Mouse (Mus musculus) MEL (cell line): Measurements from ENCODE around the gene Kl. TPM values are rescaled to one million over a fixed set of nuclear protein-coding genes. Genes with fewer than 3 reads are reported as not detected.

ENCODE experiments used
- DNase-seq: peaks from one replicate; pipeline ENCODE4 v3.0.0; 2011; ENCODE audit warnings: low read depth, low spot score
- H3K27ac ChIP-seq: 2 replicates; pipeline ENCODE4 v1.5.1; 2012; ENCODE audit warnings: low read depth, mild to moderate bottlenecking, control low read depth, low read length, moderate library complexity; ENCODE audit not compliant: control insufficient read depth
- H3K27me3 ChIP-seq, 2 experiments: fragments of 150-350 bp in 1 of 2; sonication (generic) in 1 of 2; 2 replicates each; pipeline ENCODE4 v1.6.1; 2012; ENCODE audit warnings: low read length in 2 of 2, mild to moderate bottlenecking in 2 of 2, improper control_type of control experiment in 1 of 2, moderate library complexity in 1 of 2; ENCODE audit not compliant: insufficient read depth in 2 of 2, control insufficient read depth in 1 of 2
- H3K36me3 ChIP-seq, 2 experiments: 2 replicates each; pipeline ENCODE4 v1.6.1; 2012 to 2014; ENCODE audit warnings: low read length in 2 of 2, improper control_type of control experiment in 1 of 2, inconsistent platforms in 1 of 2, mild to moderate bottlenecking in 1 of 2; ENCODE audit not compliant: insufficient read depth in 2 of 2, control insufficient read depth in 1 of 2
- H3K4me1 ChIP-seq, 2 experiments: fragments of 150-350 bp in 1 of 2; sonication (generic) in 1 of 2; 2 replicates each; pipeline ENCODE4 v1.6.1; 2012; ENCODE audit warnings: low read length in 2 of 2, improper control_type of control experiment in 1 of 2, mild to moderate bottlenecking in 1 of 2; ENCODE audit not compliant: insufficient read depth in 2 of 2, control insufficient read depth in 1 of 2
- H3K4me3 ChIP-seq, 2 experiments: fragments of 150-350 bp in 1 of 2; sonication (generic) in 1 of 2; 2 replicates each; pipeline ENCODE4 v1.5.1; 2012; ENCODE audit warnings: low read depth in 2 of 2, low read length in 2 of 2, mild to moderate bottlenecking in 2 of 2, moderate library complexity in 2 of 2, control low read depth in 1 of 2, improper control_type of control experiment in 1 of 2; ENCODE audit not compliant: control insufficient read depth in 1 of 2, insufficient read depth in 1 of 2
- H3K79me2 ChIP-seq: 2 replicates; pipeline ENCODE4 v1.6.1; 2012; ENCODE audit warnings: mild to moderate bottlenecking, low read length, moderate library complexity; ENCODE audit not compliant: control insufficient read depth, poor library complexity, insufficient read depth
- H3K9ac ChIP-seq: 2 replicates; pipeline ENCODE4 v1.6.1; 2012; ENCODE audit warnings: low read depth, mild to moderate bottlenecking, control low read depth, low read length, moderate library complexity; ENCODE audit not compliant: control insufficient read depth, poor library complexity, severe bottlenecking
- H3K9me3 ChIP-seq: fragments of 150-350 bp; sonication (generic); replicated peaks from 2 replicates; pipeline ENCODE4 v1.6.1; 2012; ENCODE audit warnings: mild to moderate bottlenecking, low read length, improper control_type of control experiment, moderate library complexity; ENCODE audit not compliant: insufficient read depth
- BHLHE40 ChIP-seq: IDR thresholded peaks from 2 replicates; pipeline ENCODE4 v1.6.1; 2012; ENCODE audit warnings: low read depth, mild to moderate bottlenecking, inconsistent platforms, low read length, improper control_type of control experiment, borderline replicate concordance
- CHD1 ChIP-seq: IDR thresholded peaks from 2 replicates; pipeline ENCODE4 v1.6.1; 2012; ENCODE audit warnings: low read depth, mild to moderate bottlenecking, inconsistent platforms, low read length, improper control_type of control experiment
- CTCF ChIP-seq, 3 experiments: IDR thresholded peaks in 2 of 3; conservative IDR thresholded peaks in 1 of 3; 2 replicates each; pipeline ENCODE4 v1.5.1; 2011 to 2012; ENCODE audit warnings: low read length in 3 of 3, low read depth in 2 of 3, mild to moderate bottlenecking in 2 of 3, improper control_type of control experiment in 1 of 3, inconsistent platforms in 1 of 3, mixed read lengths in 1 of 3, moderate library complexity in 1 of 3; ENCODE audit not compliant: control insufficient read depth in 1 of 3, insufficient read depth in 1 of 3, poor library complexity in 1 of 3, severe bottlenecking in 1 of 3
- E2F4 ChIP-seq: IDR thresholded peaks from 2 replicates; pipeline ENCODE4 v1.6.1; 2011; ENCODE audit warnings: low read depth, low read length, improper control_type of control experiment, borderline replicate concordance
- ELF1 ChIP-seq: IDR thresholded peaks from 2 replicates; pipeline ENCODE4 v1.6.1; 2014; ENCODE audit warnings: low read depth, mild to moderate bottlenecking, inconsistent platforms, low read length, improper control_type of control experiment, moderate library complexity
- ETS1 ChIP-seq: IDR thresholded peaks from 2 replicates; pipeline ENCODE4 v1.6.1; 2012; ENCODE audit warnings: low read depth, mild to moderate bottlenecking, inconsistent platforms, low read length, improper control_type of control experiment, moderate library complexity
- GABPA ChIP-seq: IDR thresholded peaks from 2 replicates; pipeline ENCODE4 v1.6.1; 2012; ENCODE audit warnings: low read depth, mild to moderate bottlenecking, inconsistent platforms, low read length, improper control_type of control experiment, moderate library complexity
- GATA1 ChIP-seq: IDR thresholded peaks from 2 replicates; pipeline ENCODE4 v1.6.1; 2011; ENCODE audit warnings: low read depth, low read length, improper control_type of control experiment
- HCFC1 ChIP-seq: IDR thresholded peaks from 2 replicates; pipeline ENCODE4 v1.6.1; 2012; ENCODE audit warnings: low read depth, mild to moderate bottlenecking, inconsistent platforms, low read length, improper control_type of control experiment, moderate library complexity
- JUND ChIP-seq: IDR thresholded peaks from 2 replicates; pipeline ENCODE4 v1.6.1; 2011; ENCODE audit warnings: low read depth, mild to moderate bottlenecking, improper control_type of control experiment, low read length
- KAT2A ChIP-seq: conservative IDR thresholded peaks from 2 replicates; pipeline ENCODE4 v1.6.1; 2012; ENCODE audit warnings: low read depth, low read length, improper control_type of control experiment, inconsistent platforms
- MEF2A ChIP-seq: IDR thresholded peaks from 2 replicates; pipeline ENCODE4 v1.6.1; 2014; ENCODE audit warnings: low read depth, mild to moderate bottlenecking, inconsistent platforms, low read length, improper control_type of control experiment; ENCODE audit not compliant: poor library complexity, insufficient replicate concordance, severe bottlenecking; ENCODE audit errors: extremely low read depth
- MYB ChIP-seq: IDR thresholded peaks from 2 replicates; pipeline ENCODE4 v1.6.1; 2011; ENCODE audit warnings: mild to moderate bottlenecking, low read depth, low read length, improper control_type of control experiment
- MYC ChIP-seq: IDR thresholded peaks from 2 replicates; pipeline ENCODE4 v1.6.1; 2011; ENCODE audit warnings: low read depth, mild to moderate bottlenecking, low read length, improper control_type of control experiment, moderate library complexity
- NELFE ChIP-seq: IDR thresholded peaks from 2 replicates; pipeline ENCODE4 v1.6.1; 2011; ENCODE audit warnings: low read depth, low read length, improper control_type of control experiment
- NRF1 ChIP-seq: IDR thresholded peaks from 2 replicates; pipeline ENCODE4 v1.6.1; 2014; ENCODE audit warnings: low read depth, mild to moderate bottlenecking, inconsistent platforms, low read length, improper control_type of control experiment, moderate library complexity; ENCODE audit not compliant: poor library complexity, insufficient read depth, severe bottlenecking
- POLR2A ChIP-seq, 2 experiments: IDR thresholded peaks; 2 replicates each; pipeline ENCODE4 v1.6.1; 2011 to 2012; ENCODE audit warnings: low read length in 2 of 2, mild to moderate bottlenecking in 2 of 2, control low read depth in 1 of 2, improper control_type of control experiment in 1 of 2, low read depth in 1 of 2, moderate library complexity in 1 of 2; ENCODE audit not compliant: control insufficient read depth in 1 of 2, insufficient read depth in 1 of 2, poor library complexity in 1 of 2
- RAD21 ChIP-seq: IDR thresholded peaks from 2 replicates; pipeline ENCODE4 v1.6.1; 2011; ENCODE audit warnings: mild to moderate bottlenecking, low read depth, low read length, improper control_type of control experiment
- SIN3A ChIP-seq: IDR thresholded peaks from 2 replicates; pipeline ENCODE4 v1.6.1; 2012; ENCODE audit warnings: low read length, improper control_type of control experiment, inconsistent platforms
- SMC3 ChIP-seq: IDR thresholded peaks from 2 replicates; pipeline ENCODE4 v1.6.1; 2011; ENCODE audit warnings: low read depth, low read length, improper control_type of control experiment
- TAL1 ChIP-seq: IDR thresholded peaks from 2 replicates; pipeline ENCODE4 v1.6.1; 2012; ENCODE audit warnings: mild to moderate bottlenecking, inconsistent platforms, low read length, moderate library complexity, mixed read lengths
- polyA plus RNA-seq, 2 experiments: library from polyadenylated mRNA; stranded (reverse) in 1 of 2; unstranded in 1 of 2; fragments of >175 nt in 1 of 2; fragments of >200 nt in 1 of 2; gene quantifications; 2 replicates each; pipeline versions ENCODE4 v1.2.1 to v1.2.4; 2012; ENCODE audit warnings: low replicate concordance in 2 of 2, low read depth in 1 of 2; ENCODE audit not compliant: insufficient read length in 2 of 2, insufficient read depth in 1 of 2, missing spikeins in 1 of 2
- total RNA-seq: library from RNA; depleted of rRNA; stranded (reverse); fragments of 300-350 nt; gene quantifications from 2 replicates; pipeline ENCODE4 v1.2.3, GENCODE M21; 2012

Gene Kl
- total and polyA plus RNA-seq, 3 experiments, result not detected

DNA sequence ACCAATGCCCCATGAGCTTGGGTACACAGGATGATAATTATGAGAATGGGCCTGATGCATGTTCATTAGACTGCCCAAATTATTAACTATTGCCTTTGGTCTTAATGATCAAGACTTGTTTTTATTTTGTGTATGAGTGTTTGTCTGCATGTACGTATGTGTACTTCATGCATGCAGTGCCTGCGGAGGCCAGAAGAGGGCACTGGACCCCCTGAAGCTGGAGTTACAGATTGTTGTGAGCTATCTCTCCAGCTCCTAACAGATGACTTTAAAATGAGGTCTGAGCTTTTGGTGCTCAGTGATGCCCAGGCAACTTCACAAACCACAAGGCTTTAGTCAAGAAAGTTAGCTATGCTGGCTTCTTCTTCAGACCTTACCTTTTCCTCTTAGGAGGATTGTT lies 6.8 kb upstream of the Kl start:
- H3K27ac ChIP-seq, result no peak overlapping the region
- H3K9ac ChIP-seq, result no peak overlapping the region
- TF ChIP-seq GABPA, result no peak
- no peak for TF ChIP-seq HCFC1
- no peak for TF ChIP-seq CHD1
- TF ChIP-seq MYB, result no peak
- TF ChIP-seq NELFE, result no peak
- TF ChIP-seq MEF2A, result no peak
- no peak for TF ChIP-seq POLR2A (IDR thresholded peaks at IDR 0.05; ENCODE audit: control insufficient read depth in 1 of 2, insufficient read depth in 1 of 2, low read depth in 1 of 2, low read length in 2 of 2, poor library complexity in 1 of 2)
- TF ChIP-seq MYC, result no peak
- TF ChIP-seq NRF1, result no peak
- peak; percentile 21; the same call in 1 of the 2 replicates for TF ChIP-seq SMC3
- TF ChIP-seq ETS1, result no peak
- TF ChIP-seq KAT2A, result no peak
- no peak for TF ChIP-seq SIN3A
- TF ChIP-seq CTCF (IDR thresholded peaks at IDR 0.05 in 2 of 3, conservative IDR thresholded peaks at IDR 0.05 in 1 of 3; ENCODE audit: control insufficient read depth in 1 of 3, insufficient read depth in 1 of 3, low read depth in 2 of 3, low read length in 3 of 3, poor library complexity in 1 of 3, severe bottlenecking in 1 of 3), result peak; percentile 29 to 44 (median 31); a peak in 5 of 6 replicates
- peak; percentile 14 for TF ChIP-seq RAD21
- no peaks in the 10 kb centered on the region for H3K4me1 ChIP-seq
- no peaks in the 10 kb centered on the region for H3K27me3 ChIP-seq
- H3K4me3 ChIP-seq, result no peak overlapping the region
- no peaks in the 10 kb centered on the region for H3K79me2 ChIP-seq
- H3K9me3 ChIP-seq, result no peaks in the 10 kb centered on the region
- no peaks in the 10 kb centered on the region for H3K36me3 ChIP-seq
- peak; percentile 14 for DNase-seq

DNA sequence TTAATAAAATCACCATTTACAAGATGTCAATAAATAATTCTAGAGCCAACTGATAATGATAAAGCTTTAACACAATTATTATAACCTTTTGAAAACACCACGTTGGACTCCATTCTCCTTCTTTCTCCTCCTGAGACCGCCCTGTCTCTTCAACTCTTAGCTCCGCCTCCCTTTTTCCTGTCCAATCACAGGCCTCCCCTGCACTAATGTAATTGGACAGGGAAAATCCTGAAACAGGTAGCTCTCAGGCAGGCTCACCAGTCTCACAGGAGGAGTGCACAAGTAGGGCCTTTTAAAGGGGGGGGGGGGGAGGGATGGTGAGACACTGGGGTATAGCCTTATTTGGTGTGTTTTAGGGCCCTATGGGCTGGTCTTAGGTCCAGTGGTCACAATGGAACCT lies 3.3 kb upstream of the Kl start:
- DNase-seq, result no peak
- no peak for TF ChIP-seq ETS1
- TF ChIP-seq BHLHE40, result no peak
- TF ChIP-seq E2F4, result no peak
- no peak for TF ChIP-seq SIN3A
- TF ChIP-seq GABPA, result no peak
- TF ChIP-seq TAL1, result no peak
- no peak for TF ChIP-seq ELF1
- no peak for TF ChIP-seq JUND
- no peak for TF ChIP-seq GATA1
- no peak overlapping the region for H3K4me3 ChIP-seq
- H3K27me3 ChIP-seq, result no peaks in the 10 kb centered on the region
- no peaks in the 10 kb centered on the region for H3K9me3 ChIP-seq
- no peaks in the 10 kb centered on the region for H3K4me1 ChIP-seq
- H3K27ac ChIP-seq, result no peak overlapping the region
- no peaks in the 10 kb centered on the region for H3K36me3 ChIP-seq
- no peak overlapping the region for H3K9ac ChIP-seq
- H3K79me2 ChIP-seq, result no peaks in the 10 kb centered on the region
